Mouse (Mus musculus) liver, postnatal 0 days (tissue): ENCODE measurements at regions not wholly inside any gene's neighbourhood (a gene's known extent, or its start where the extent isn't known, plus 50 kb on each side); places are given as distances from the start of the nearest gene placed in this dataset.

Experiments used
- ATAC-seq: fragments of 200-750 bp; cut with Nextera tagmentation; 2 replicates; pipeline ENCODE4 v1.8.0; 2017; ENCODE audit warnings: mild to moderate bottlenecking, moderate library complexity
- DNase-seq: peaks from one replicate; pipeline ENCODE4 v3.0.0-alpha.2; 2016
- H3K27ac ChIP-seq: fragments of 300-500 bp; sonication (generic); 2 replicates; pipeline ENCODE4 v1.5.1; 2014; ENCODE audit warnings: antibody characterized with exemption, moderate library complexity, mild to moderate bottlenecking, low read depth
- H3K27me3 ChIP-seq: fragments of 300-500 bp; sonication (generic); 2 replicates; pipeline ENCODE4 v1.6.1; 2014; ENCODE audit warnings: low read length, control low read depth, mixed read lengths; ENCODE audit not compliant: insufficient read depth
- H3K36me3 ChIP-seq: fragments of 300-500 bp; sonication (generic); replicated peaks from 2 replicates; pipeline ENCODE4 v1.6.1; 2014; ENCODE audit warnings: mild to moderate bottlenecking, control low read depth, low read length, moderate library complexity, mixed read lengths; ENCODE audit not compliant: insufficient read depth
- H3K4me1 ChIP-seq: fragments of 300-500 bp; sonication (generic); 2 replicates; pipeline ENCODE4 v1.6.1; 2014; ENCODE audit warnings: antibody characterized with exemption, mild to moderate bottlenecking, control low read depth; ENCODE audit not compliant: insufficient read depth
- H3K4me2 ChIP-seq: fragments of 300-500 bp; sonication (generic); 2 replicates; pipeline ENCODE4 v1.6.1; 2014; ENCODE audit warnings: low read depth, mild to moderate bottlenecking, low read length, moderate library complexity, mixed read lengths
- H3K4me3 ChIP-seq: fragments of 300-500 bp; sonication (generic); 2 replicates; pipeline ENCODE4 v1.5.1; 2014; ENCODE audit warnings: low read depth, low read length
- H3K9ac ChIP-seq: fragments of 300-500 bp; sonication (generic); replicated peaks from 2 replicates; pipeline ENCODE4 v1.6.1; 2014; ENCODE audit warnings: mild to moderate bottlenecking, moderate library complexity
- H3K9me3 ChIP-seq: fragments of 300-500 bp; sonication (generic); 2 replicates; pipeline ENCODE4 v1.6.1; 2016; ENCODE audit warnings: mild to moderate bottlenecking, control low read depth, low read length, mixed read lengths
- CTCF ChIP-seq: sonication (generic); IDR thresholded peaks from 2 replicates; pipeline ENCODE4 v1.5.1; 2016; ENCODE audit warnings: antibody characterized with exemption, low read depth
- EP300 ChIP-seq: IDR thresholded peaks from 2 replicates; pipeline ENCODE4 v1.6.1; 2016; ENCODE audit warnings: antibody characterized with exemption, low read depth, mild to moderate bottlenecking
- WGBS: fragments of 180-500 bp; shearing (Covaris S2); extraction: QIAGEN DNeasy Blood & Tissue Kit; methylation state at CpG from one replicate; pipeline ENCODE4 v1.1.7; 2014; ENCODE audit not compliant: insufficient replicate concordance; 5-methylcytosine and 5-hydroxymethylcytosine counted together

GRCm38 (mm10) chr4:100705960-100706359, 70.5 kb upstream of the Cachd1 start:
- ATAC-seq (no peak), DNase-seq (no peak)
- no peak overlapping the region for H3K4me2 ChIP-seq
- H3K4me3 ChIP-seq: no peak overlapping the region
- H3K9me3 ChIP-seq: no peaks in the 10 kb centered on the region
- no peaks in the 10 kb centered on the region for H3K36me3 ChIP-seq
- no peaks in the 10 kb centered on the region for H3K4me1 ChIP-seq
- H3K27ac ChIP-seq: no peak overlapping the region
- WGBS: 36% methylated on average over 6 of the region's 6 CpGs
- TF ChIP-seq CTCF (no peak), EP300 (no peak)
- H3K9ac ChIP-seq: no peak overlapping the region
- H3K27me3 ChIP-seq: no peaks in the 10 kb centered on the region

- WGBS: 79% methylated on average over 6 of the region's 6 CpGs
- H3K4me3 ChIP-seq: no peak overlapping the region
Observed at GRCm38 (mm10) chr4:100707125-100707524, 69.3 kb upstream of the Cachd1 start.

GRCm38 (mm10) chr4:100708247-100708646, 68.2 kb upstream of the Cachd1 start:
- no peak overlapping the region for H3K27ac ChIP-seq
- H3K27me3 ChIP-seq: no peaks in the 10 kb centered on the region
- no peak overlapping the region for H3K4me3 ChIP-seq
- H3K9ac ChIP-seq: no peak overlapping the region
- ATAC-seq (no peak), DNase-seq (no peak)
- 0 out of 2 replicates have a peak, but pooled peaks have one; percentile 2 for TF ChIP-seq CTCF
- TF ChIP-seq EP300: no peak
- H3K4me2 ChIP-seq: no peak overlapping the region
- no peaks in the 10 kb centered on the region for H3K36me3 ChIP-seq
- H3K9me3 ChIP-seq: no peaks in the 10 kb centered on the region
- 89% methylated on average over 5 of the region's 5 CpGs for WGBS
- no peaks in the 10 kb centered on the region for H3K4me1 ChIP-seq

More at GRCm38 (mm10) chr4:100707125-100707524, 69.3 kb upstream of the Cachd1 start:
- no peak overlapping the region for H3K4me2 ChIP-seq
- H3K27ac ChIP-seq: no peak overlapping the region
- TF ChIP-seq EP300 (no peak), CTCF (no peak)
- ATAC-seq (no peak), DNase-seq (no peak)
- no peaks in the 10 kb centered on the region for H3K27me3 ChIP-seq
- H3K36me3 ChIP-seq: no peaks in the 10 kb centered on the region
- H3K4me1 ChIP-seq: no peaks in the 10 kb centered on the region
- no peak overlapping the region for H3K9ac ChIP-seq
- H3K9me3 ChIP-seq: no peaks in the 10 kb centered on the region

- no peak overlapping the region for H3K9ac ChIP-seq
- H3K9me3 ChIP-seq: no peaks in the 10 kb centered on the region
- ATAC-seq: no peak
- H3K36me3 ChIP-seq: no peaks in the 10 kb centered on the region
- no peaks in the 10 kb centered on the region for H3K27me3 ChIP-seq
- no peak for TF ChIP-seq CTCF
- no peak for TF ChIP-seq EP300
- H3K4me1 ChIP-seq: no peaks in the 10 kb centered on the region
- no peak overlapping the region for H3K4me2 ChIP-seq
- H3K4me3 ChIP-seq: no peak overlapping the region
- H3K27ac ChIP-seq: no peak overlapping the region
- DNase-seq: no peak
Observed at GRCm38 (mm10) chr4:100714240-100714639, 62.2 kb upstream of the Cachd1 start.

GRCm38 (mm10) chr4:100717601-100718000, 58.9 kb upstream of the Cachd1 start:
- no peaks in the 10 kb centered on the region for H3K4me1 ChIP-seq
- DNase-seq: no peak
- no peaks in the 10 kb centered on the region for H3K36me3 ChIP-seq
- H3K27me3 ChIP-seq: no peaks in the 10 kb centered on the region
- WGBS: 84% methylated on average over 9 of the region's 9 CpGs
- no peak overlapping the region for H3K9ac ChIP-seq
- ATAC-seq: no peak
- H3K27ac ChIP-seq: no peak overlapping the region
- no peak overlapping the region for H3K4me3 ChIP-seq
- no peak overlapping the region for H3K4me2 ChIP-seq
- no peaks in the 10 kb centered on the region for H3K9me3 ChIP-seq
- TF ChIP-seq EP300: no peak
- TF ChIP-seq CTCF: no peak

- H3K9ac ChIP-seq: no peak overlapping the region
- ATAC-seq: no peak
- no peaks in the 10 kb centered on the region for H3K9me3 ChIP-seq
- H3K36me3 ChIP-seq: no peaks in the 10 kb centered on the region
- WGBS: 16% methylated on average over 9 of the region's 9 CpGs
- H3K4me1 ChIP-seq: no peaks in the 10 kb centered on the region
- DNase-seq: peak; percentile 57
- TF ChIP-seq CTCF: peak; percentile 65
- TF ChIP-seq EP300: no peak
- no peak overlapping the region for H3K4me3 ChIP-seq
- H3K4me2 ChIP-seq: no peak overlapping the region
- H3K27me3 ChIP-seq: no peaks in the 10 kb centered on the region
- no peak overlapping the region for H3K27ac ChIP-seq
Observed at GRCm38 (mm10) chr4:100722532-100722931, 53.9 kb upstream of the Cachd1 start.

- H3K27me3 ChIP-seq: no peaks in the 10 kb centered on the region
- H3K9ac ChIP-seq: no peak overlapping the region
- no peak overlapping the region for H3K4me3 ChIP-seq
- no peak overlapping the region for H3K27ac ChIP-seq
- no peaks in the 10 kb centered on the region for H3K9me3 ChIP-seq
- 75% methylated on average over 5 of the region's 5 CpGs for WGBS
- ATAC-seq: no peak
- TF ChIP-seq EP300 (no peak), CTCF (no peak)
- no peaks in the 10 kb centered on the region for H3K36me3 ChIP-seq
- H3K4me2 ChIP-seq: no peak overlapping the region
- H3K4me1 ChIP-seq: no peaks in the 10 kb centered on the region
- DNase-seq: no peak
Observed at GRCm38 (mm10) chr4:100723053-100723452, 53.4 kb upstream of the Cachd1 start.
